Mouse (Mus musculus): ENCODE data around the gene Ppp4r4.
"Not testable (repeated sequence)": the region's sequence is repeated elsewhere in the genome, so short reads cannot be mapped to it uniquely, and the experiment has no call there.

The Ppp4r4 gene

GRCm38 (mm10) chr12:103532020-103532648 is at the start of gene Ppp4r4:
Gene Ppp4r4 (plus strand): TSS chr12:103532283.
- DNase-seq (ENCODE audit: low read depth, low spot score), result peak; percentile 86

- no peak for DNase-seq (ENCODE audit: low read depth, low spot score)
Observed at GRCm38 (mm10) chr12:103482781-103483180, 49.3 kb upstream of the Ppp4r4 start.

GRCm38 (mm10) chr12:103484200-103484972 is 47.7 kb upstream of the Ppp4r4 start:
- DNase-seq (ENCODE audit: low read depth, low spot score), result not testable (repeated sequence)

GRCm38 (mm10) chr12:103486726-103487125 is 45.4 kb upstream of the Ppp4r4 start:
- no peak for DNase-seq (ENCODE audit: low read depth, low spot score)

GRCm38 (mm10) chr12:103487276-103487675 is 44.8 kb upstream of the Ppp4r4 start:
- no peak for DNase-seq (ENCODE audit: low read depth, low spot score)

- DNase-seq (ENCODE audit: low read depth, low spot score), result no peak
Observed at GRCm38 (mm10) chr12:103487750-103488149, 44.3 kb upstream of the Ppp4r4 start.

GRCm38 (mm10) chr12:103491091-103491730 is 40.9 kb upstream of the Ppp4r4 start:
- no peak for DNase-seq (ENCODE audit: low read depth, low spot score)

GRCm38 (mm10) chr12:103492767-103493166 is 39.3 kb upstream of the Ppp4r4 start:
- no peak for DNase-seq (ENCODE audit: low read depth, low spot score)

- DNase-seq (ENCODE audit: low read depth, low spot score), result no peak
Observed at GRCm38 (mm10) chr12:103494486-103494885, 37.6 kb upstream of the Ppp4r4 start.

GRCm38 (mm10) chr12:103498768-103499167 is 33.3 kb upstream of the Ppp4r4 start:
- DNase-seq (ENCODE audit: low read depth, low spot score), result no peak

GRCm38 (mm10) chr12:103499261-103499660 is 32.8 kb upstream of the Ppp4r4 start:
- DNase-seq (ENCODE audit: low read depth, low spot score), result no peak

- DNase-seq (ENCODE audit: low read depth, low spot score), result no peak
Observed at GRCm38 (mm10) chr12:103503300-103503699, 28.8 kb upstream of the Ppp4r4 start.

GRCm38 (mm10) chr12:103504402-103504801 is 27.7 kb upstream of the Ppp4r4 start:
- DNase-seq (ENCODE audit: low read depth, low spot score), result no peak

- DNase-seq (ENCODE audit: low read depth, low spot score), result no peak
Observed at GRCm38 (mm10) chr12:103508346-103508745, 23.7 kb upstream of the Ppp4r4 start.

- DNase-seq (ENCODE audit: low read depth, low spot score), result no peak
Observed at GRCm38 (mm10) chr12:103509893-103510292, 22.2 kb upstream of the Ppp4r4 start.

GRCm38 (mm10) chr12:103511586-103511985 is 20.5 kb upstream of the Ppp4r4 start:
- DNase-seq (ENCODE audit: low read depth, low spot score), result no peak

GRCm38 (mm10) chr12:103513039-103513438 is 19.0 kb upstream of the Ppp4r4 start:
- no peak for DNase-seq (ENCODE audit: low read depth, low spot score)

- DNase-seq (ENCODE audit: low read depth, low spot score), result no peak
Observed at GRCm38 (mm10) chr12:103513451-103513871, 18.6 kb upstream of the Ppp4r4 start.

- no peak for DNase-seq (ENCODE audit: low read depth, low spot score)
Observed at GRCm38 (mm10) chr12:103514354-103514753, 17.7 kb upstream of the Ppp4r4 start.

GRCm38 (mm10) chr12:103515638-103516037 is 16.4 kb upstream of the Ppp4r4 start:
- no peak for DNase-seq (ENCODE audit: low read depth, low spot score)

- DNase-seq (ENCODE audit: low read depth, low spot score), result no peak
Observed at GRCm38 (mm10) chr12:103518640-103519039, 13.4 kb upstream of the Ppp4r4 start.

GRCm38 (mm10) chr12:103530596-103530995 is 1.5 kb upstream of the Ppp4r4 start:
- no peak for DNase-seq (ENCODE audit: low read depth, low spot score)

All from brain, embryonic 18.5 days (tissue).